Mouse (Mus musculus) heart, adult 2 months (tissue): ENCODE results near the gene Trp53tg5. TPM values are rescaled to one million over a fixed set of nuclear protein-coding genes. Genes with fewer than 3 reads are reported as not detected.

Experiments
- DNase-seq, 2 experiments: peaks; one replicate each; pipeline ENCODE4 v3.0.0; 2021
- H3K27ac ChIP-seq: fragments of 200-600 bp; 2 replicates; pipeline ENCODE4 v1.8.1; 2022
- H3K27me3 ChIP-seq: fragments of 200-500 bp; 2 replicates; pipeline ENCODE4 v1.6.1; 2012; ENCODE audit warnings: mild to moderate bottlenecking, low read length, inconsistent platforms, mixed read lengths; ENCODE audit not compliant: control insufficient read depth, insufficient read depth
- H3K36me3 ChIP-seq: fragments of 200-500 bp; 2 replicates; pipeline ENCODE4 v1.6.1; 2012; ENCODE audit warnings: low read length, inconsistent platforms; ENCODE audit not compliant: control insufficient read depth, insufficient read depth
- H3K4me1 ChIP-seq: fragments of 200-500 bp; 2 replicates; pipeline ENCODE4 v1.6.1; 2011; ENCODE audit warnings: low read length; ENCODE audit not compliant: control insufficient read depth, insufficient read depth
- H3K4me3 ChIP-seq: fragments of 200-600 bp; 2 replicates; pipeline ENCODE4 v1.8.1; 2022
- H3K79me2 ChIP-seq: fragments of 200-500 bp; replicated peaks from 2 replicates; pipeline ENCODE4 v1.6.1; 2012; ENCODE audit warnings: mild to moderate bottlenecking, inconsistent platforms, low read length, moderate library complexity, mixed read lengths; ENCODE audit not compliant: control insufficient read depth, insufficient read depth
- H3K9ac ChIP-seq: fragments of 200-500 bp; 2 replicates; pipeline ENCODE4 v1.6.1; 2012; ENCODE audit warnings: low read depth, mild to moderate bottlenecking, control low read depth, inconsistent platforms, low read length, mixed read lengths
- CTCF ChIP-seq: fragments of 200-600 bp; IDR thresholded peaks from 2 replicates; pipeline ENCODE4 v1.8.1; 2022; ENCODE audit warnings: antibody characterized with exemption, mild to moderate bottlenecking, moderate library complexity
- EP300 ChIP-seq: fragments of 200-500 bp; IDR thresholded peaks from 2 replicates; pipeline ENCODE4 v1.6.1; 2011; ENCODE audit warnings: low read depth, low read length, control low read depth; ENCODE audit not compliant: insufficient read depth
- POLR2A ChIP-seq: fragments of 200-500 bp; IDR thresholded peaks from 2 replicates; pipeline ENCODE4 v1.6.1; 2011; ENCODE audit warnings: mild to moderate bottlenecking, low read depth, low read length, control low read depth; ENCODE audit not compliant: insufficient read depth
- WGBS: fragments of 180-500 bp; shearing (Covaris S2); methylation state at CpG from one replicate; pipeline ENCODE4 v1.1.7; 2018; 5-methylcytosine and 5-hydroxymethylcytosine counted together
- intact Hi-C: fragments of 180-260 bp; cut with DNase I; formaldehyde crosslinking; loops from one replicate; pipeline ENCODE4 v1.15.1; 2025
- polyA plus RNA-seq: library from polyadenylated mRNA; depleted of rRNA; stranded (reverse); fragments of >200 nt; gene quantifications from 2 replicates; pipeline ENCODE4 v1.2.3, GENCODE M21; 2012
- total RNA-seq, 2 experiments: library from RNA; stranded (reverse); gene quantifications; 2 replicates each; pipeline ENCODE4 v1.2.3; 2021

Trp53tg5 gene
- total and polyA plus RNA-seq, 3 experiments: not detected

DNA sequence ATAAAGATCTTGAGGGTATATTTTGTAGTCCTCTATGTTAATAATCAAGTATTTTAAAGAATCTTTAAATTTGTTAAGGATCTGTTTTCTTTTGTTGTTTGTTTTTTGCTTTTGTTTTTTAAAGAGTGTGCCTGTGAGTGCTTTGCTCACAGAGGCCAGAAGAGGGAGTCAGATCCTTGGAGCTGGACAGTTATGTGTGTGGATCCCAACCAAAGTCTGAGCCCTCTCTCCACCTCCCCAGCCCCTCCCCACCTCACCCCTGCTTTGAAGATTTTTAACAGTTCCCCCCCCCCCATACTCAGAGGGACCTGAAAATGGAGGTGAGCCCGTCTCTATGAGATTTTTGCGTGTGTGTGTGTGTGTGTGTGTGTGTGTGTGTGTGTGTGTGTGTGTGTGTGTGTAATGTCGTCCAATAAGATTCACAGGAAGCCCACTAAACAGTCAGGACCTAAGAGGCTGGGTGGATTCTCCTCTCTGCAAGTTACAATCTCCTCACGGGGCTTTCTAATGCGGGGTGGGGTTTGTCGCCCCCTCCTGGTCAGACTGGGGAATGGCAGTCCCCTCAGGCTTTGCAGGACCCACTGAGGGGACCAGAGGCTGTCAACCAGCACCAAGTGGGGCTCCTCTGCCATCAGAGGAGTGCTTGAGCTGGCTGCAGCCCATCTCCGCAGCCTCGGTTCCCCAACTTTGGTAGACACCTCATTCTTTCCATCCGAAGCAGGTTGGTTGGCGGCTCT lies 44.1 kb upstream of the Trp53tg5 start:
- intact Hi-C loops: loop anchor here (1.0 to 2.0 kb wide), 3 partner anchors 31 to 57 kb away; partner anchors contain the start of genes Dbndd2 and Gm20458
- TF ChIP-seq CTCF (peak; percentile 82), EP300 (no peak), POLR2A (no peak)
- H3K27me3 ChIP-seq: no peaks in the 10 kb centered on the region
- H3K36me3 ChIP-seq: no peaks in the 10 kb centered on the region
- H3K4me1 ChIP-seq: peaks cover 8% of the 10 kb centered on the region
- H3K27ac ChIP-seq: no peak overlapping the region
- H3K4me3 ChIP-seq: no peak overlapping the region
- DNase-seq: peak; percentile 66 to 78
- WGBS: 34% methylated on average over 9 of the region's 10 CpGs
- H3K9ac ChIP-seq: no peak overlapping the region
- H3K79me2 ChIP-seq: no peaks in the 10 kb centered on the region

DNA sequence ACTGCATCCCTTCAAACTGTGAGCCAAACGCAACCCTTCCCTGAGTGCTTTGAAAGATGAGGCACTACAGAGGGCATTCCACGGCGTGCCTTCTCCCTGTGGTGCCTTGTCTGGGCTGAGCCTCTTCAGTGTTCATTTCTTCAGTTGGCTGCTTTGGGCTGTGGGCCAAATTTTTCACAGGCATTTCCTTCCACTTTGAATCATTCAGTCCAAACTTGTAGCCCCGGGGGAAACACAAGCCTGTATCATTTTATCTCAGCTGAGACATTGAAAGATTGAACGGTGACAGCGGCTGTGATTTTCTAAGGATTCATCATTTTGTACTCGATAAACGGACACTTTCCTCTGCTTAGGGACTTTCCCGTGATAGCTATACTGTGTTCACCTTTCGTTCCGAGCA lies 43.1 kb upstream of the Trp53tg5 start:
- H3K27ac ChIP-seq: no peak overlapping the region

DNA sequence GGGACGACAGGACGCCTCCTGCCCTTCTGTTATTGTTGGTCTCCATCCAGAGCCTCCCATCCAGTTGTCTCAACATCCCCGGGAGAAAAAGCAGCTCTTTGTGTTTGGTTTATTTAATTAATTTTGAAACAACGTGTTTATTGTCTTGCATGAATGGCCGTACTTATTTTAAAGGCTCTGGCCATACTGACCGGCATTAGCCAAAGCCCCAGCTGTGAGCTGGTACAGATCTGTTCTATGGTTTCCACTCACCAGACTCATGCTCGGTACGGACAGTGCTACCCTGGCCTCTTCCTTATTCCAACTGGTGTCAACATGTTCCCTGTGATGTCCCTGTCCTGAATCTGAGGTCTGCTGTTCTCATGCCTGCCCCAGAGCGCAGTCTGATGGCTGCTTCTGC lies 42.4 kb upstream of the Trp53tg5 start:
- intact Hi-C loops: loop anchor here (2.0 kb wide), 1 partner anchor 29 kb away; the partner anchor contains the start of gene Dbndd2

More for the DNA sequence above, 43.1 kb upstream of the Trp53tg5 start:
- no peak overlapping the region for H3K4me3 ChIP-seq
- no peak overlapping the region for H3K9ac ChIP-seq
- H3K27me3 ChIP-seq: no peaks in the 10 kb centered on the region
- H3K36me3 ChIP-seq: no peaks in the 10 kb centered on the region
- WGBS: 75% methylated on average over 11 of the region's 11 CpGs
- intact Hi-C loops: loop anchor here (2.0 kb wide), 1 partner anchor 30 kb away; the partner anchor contains the start of gene Dbndd2
- peaks cover 11% of the 10 kb centered on the region for H3K4me1 ChIP-seq
- no peaks in the 10 kb centered on the region for H3K79me2 ChIP-seq
- TF ChIP-seq POLR2A (no peak), EP300 (no peak), CTCF (no peak)
- no peak for DNase-seq

DNA sequence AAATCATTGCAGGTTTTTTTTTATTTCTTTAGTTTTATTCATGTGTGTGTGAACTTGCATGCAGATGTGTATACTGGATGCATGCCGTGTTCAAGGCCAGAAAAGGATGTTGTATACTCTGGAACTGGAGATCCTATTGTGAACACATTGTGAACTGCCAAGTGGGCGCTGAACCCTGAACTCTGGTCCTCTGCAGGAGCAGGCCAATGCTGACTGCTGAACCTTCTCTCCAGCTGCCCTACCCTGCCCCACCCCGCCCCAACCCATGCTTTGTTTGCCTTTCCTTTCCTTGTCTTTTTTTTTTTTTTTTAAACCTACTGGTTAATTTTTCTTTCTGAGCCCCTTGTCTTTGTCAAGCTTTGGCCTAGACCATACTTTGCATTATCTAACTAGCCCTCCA lies 41.4 kb upstream of the Trp53tg5 start:
- no peak for DNase-seq
- Histone ChIP-seq H3K4me1 (peaks cover 11% of the 10 kb centered on the region), H3K9ac (no peak overlapping the region), H3K27ac (no peak overlapping the region; the same call in 1 of the 2 replicates), H3K36me3 (no peaks in the 10 kb centered on the region), H3K79me2 (no peaks in the 10 kb centered on the region), H3K27me3 (no peaks in the 10 kb centered on the region), H3K4me3 (no peak overlapping the region)
- intact Hi-C loops: no loop called here
- 76% methylated on average over 3 of the region's 3 CpGs for WGBS
- no peak for TF ChIP-seq EP300
- TF ChIP-seq CTCF: no peak
- no peak for TF ChIP-seq POLR2A

More for the DNA sequence above, 42.4 kb upstream of the Trp53tg5 start:
- H3K36me3 ChIP-seq: no peaks in the 10 kb centered on the region
- no peaks in the 10 kb centered on the region for H3K79me2 ChIP-seq
- H3K9ac ChIP-seq: no peak overlapping the region
- WGBS: 55% methylated on average over 9 of the region's 9 CpGs
- H3K27me3 ChIP-seq: no peaks in the 10 kb centered on the region
- H3K4me3 ChIP-seq: no peak overlapping the region
- peaks cover 11% of the 10 kb centered on the region for H3K4me1 ChIP-seq
- TF ChIP-seq EP300 (no peak), CTCF (no peak), POLR2A (no peak)
- no peak for DNase-seq
- H3K27ac ChIP-seq: no peak overlapping the region

DNA sequence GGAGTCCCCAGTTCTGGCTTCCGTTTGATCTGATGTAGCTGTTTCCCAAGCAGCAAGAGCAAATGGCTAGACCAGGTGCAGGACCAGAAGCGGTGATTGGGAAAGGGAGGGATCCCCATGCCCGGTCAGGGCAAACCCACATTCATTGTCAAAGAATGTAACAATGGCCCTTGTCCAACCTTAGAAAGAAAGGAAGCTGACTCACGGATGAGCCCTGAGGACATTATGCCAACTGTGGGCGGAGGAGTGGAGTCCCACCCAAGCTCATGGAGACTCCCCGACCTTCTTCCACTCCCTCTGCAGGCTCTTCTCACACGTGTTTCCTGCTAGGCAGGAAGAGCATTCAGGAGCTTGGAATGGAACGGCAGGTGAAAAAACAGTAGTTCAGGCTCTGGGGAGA lies 39.9 kb upstream of the Trp53tg5 start:
- 32% methylated on average over 8 of the region's 8 CpGs for WGBS
- peak; percentile 55 to 74 for DNase-seq
- H3K4me3 ChIP-seq: no peak overlapping the region
- no peaks in the 10 kb centered on the region for H3K79me2 ChIP-seq
- TF ChIP-seq POLR2A (peak; percentile 31; the same call in 1 of the 2 replicates), CTCF (no peak), EP300 (peak; percentile 78; the same call in 1 of the 2 replicates)
- H3K9ac ChIP-seq: no peak overlapping the region
- H3K27me3 ChIP-seq: no peaks in the 10 kb centered on the region
- intact Hi-C loops: no loop called here
- H3K36me3 ChIP-seq: no peaks in the 10 kb centered on the region
- H3K4me1 ChIP-seq: peaks cover 11% of the 10 kb centered on the region
- H3K27ac ChIP-seq: peak overlapping the region; percentile 66

DNA sequence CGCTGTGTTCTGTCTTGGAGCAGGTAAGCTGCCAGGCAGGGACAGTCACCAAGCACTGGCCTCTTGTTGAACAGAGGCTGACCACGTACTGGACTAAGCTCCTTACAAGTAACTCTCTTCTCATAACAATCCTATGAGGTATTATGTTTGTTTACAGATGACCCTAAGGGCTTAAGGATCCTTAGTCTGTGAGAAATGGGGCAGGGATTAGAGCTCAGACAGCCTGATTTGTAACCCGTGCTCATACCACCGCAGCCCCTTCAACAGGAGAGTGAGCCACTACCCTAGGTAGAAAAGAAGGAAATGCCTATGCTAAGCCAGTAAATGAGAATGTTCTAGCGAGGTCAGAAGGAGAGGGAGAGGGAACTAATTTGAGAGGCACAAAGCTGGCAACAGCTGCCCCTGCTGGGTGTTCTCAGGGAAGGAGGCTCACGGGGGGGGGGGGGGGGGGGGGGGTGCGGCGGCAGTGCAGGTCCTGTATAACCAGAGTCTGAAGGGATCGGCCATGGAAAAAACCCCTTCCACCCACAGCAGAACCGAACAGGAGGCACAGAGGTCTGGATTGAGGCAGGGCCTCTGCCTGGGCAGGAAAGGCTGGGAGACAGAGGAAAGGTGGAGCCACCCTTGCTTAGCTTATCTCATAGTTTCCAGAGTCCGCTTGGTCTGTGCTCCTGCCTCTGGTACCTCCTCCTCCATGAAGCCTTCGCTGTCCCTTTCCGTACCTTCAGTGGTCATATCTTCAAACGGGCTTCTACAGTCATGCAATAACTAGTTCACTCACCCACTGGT lies 38.8 kb upstream of the Trp53tg5 start:
- H3K4me3 ChIP-seq: no peak overlapping the region
- peak overlapping the region; percentile 66 for H3K27ac ChIP-seq
- intact Hi-C loops: no loop called here
- WGBS: 38% methylated on average over 12 of the region's 14 CpGs
- DNase-seq: peak in 1 of 2 experiments; percentile 41
- peaks cover 11% of the 10 kb centered on the region for H3K4me1 ChIP-seq
- H3K9ac ChIP-seq: no peak overlapping the region
- TF ChIP-seq EP300: 0 out of 2 replicates have a peak, but pooled peaks have one; percentile 44
- TF ChIP-seq POLR2A: 0 out of 2 replicates have a peak, but pooled peaks have one; percentile 23
- TF ChIP-seq CTCF: no peak
- no peaks in the 10 kb centered on the region for H3K36me3 ChIP-seq
- H3K79me2 ChIP-seq: no peaks in the 10 kb centered on the region
- H3K27me3 ChIP-seq: no peaks in the 10 kb centered on the region
